Mouse (Mus musculus) Patski (cell line): ENCODE data around the gene Cxcr2. TPM values are rescaled to one million over a fixed set of nuclear protein-coding genes. Genes with fewer than 3 reads are reported as not detected.
"Not testable (repeated sequence)": the region's sequence is repeated elsewhere in the genome, so short reads cannot be mapped to it uniquely, and the experiment has no call there.

ENCODE experiments used
- ATAC-seq: fragments of 100-300 bp; one replicate; pipeline ENCODE4 v1.8.0; 2021
- CTCF ChIA-PET: fragments of 350-600 bp; sonication (Branson Sonifier 250); formaldehyde crosslinking; loops from one replicate; lab custom pipeline; 2022; ENCODE audit warnings: inconsistent platforms; lab: Charles Lee
- POLR2A ChIA-PET: fragments of 350-600 bp; sonication (Branson Sonifier 250); formaldehyde crosslinking; loops from one replicate; lab custom pipeline; 2022; ENCODE audit warnings: antibody characterized with exemption, inconsistent platforms; lab: Charles Lee
- DNase-seq: peaks from one replicate; pipeline ENCODE4 v3.0.0-alpha.2; 2011; ENCODE audit warnings: low read depth, low spot score
- H3K27me3 ChIP-seq: fragments of 371-371 bp; one replicate; pipeline ENCODE4 v1.5.1; 2021
- CTCF ChIP-seq: fragments of 100-300 bp; IDR thresholded peaks from one replicate; pipeline ENCODE4 v1.5.1; 2021
- in situ Hi-C: fragments of 300-500 bp; cut with MboI; formaldehyde crosslinking; loops from 3 replicates; pipeline ENCODE4 v1.11.1; 2018; ENCODE audit warnings: low pct_unique_long_range_greater_than_20kb, mixed read lengths
- polyA plus RNA-seq: library from polyadenylated mRNA; unstranded; gene quantifications from one replicate; pipeline ENCODE4 v1.2.3, GENCODE M21; 2021

Gene Cxcr2
- polyA plus RNA-seq, 1 experiment from 2014 or later: 0.01 TPM

GRCm38 (mm10) chr1:74135326-74135950, 18.4 kb upstream of the Cxcr2 start:
- ChIA-PET CTCF (interaction anchor here (1.3 to 1.8 kb wide), 2 partner anchors 9 to 13 kb away, joined by 3 to 6 read pairs; no protein-coding TSS in a partner anchor), POLR2A (interaction anchor here (0.5 to 0.9 kb wide), 2 partner anchors 9 to 199 kb away, joined by 3 read pairs; no protein-coding TSS in a partner anchor)
- peaks cover 5% of the 10 kb centered on the region for H3K27me3 ChIP-seq
- ATAC-seq (no peak), DNase-seq (peak; percentile 12)
- no peak for TF ChIP-seq CTCF
- in situ Hi-C loops: no loop called here

GRCm38 (mm10) chr1:74139415-74139814, 14.4 kb upstream of the Cxcr2 start:
- in situ Hi-C loops: no loop called here
- ChIA-PET CTCF (interaction anchor here (0.6 to 1.7 kb wide), 4 partner anchors 14 to 82 kb away, joined by 3 to 11 read pairs (median 3); partner anchors contain the start of gene Rufy4), POLR2A (interaction anchor here (0.9 kb wide), 1 partner anchor 13 kb away, joined by 3 read pairs; no protein-coding TSS in a partner anchor)
- no peaks in the 10 kb centered on the region for H3K27me3 ChIP-seq
- no peak for ATAC-seq
- DNase-seq: no peak
- peak; percentile 66 for TF ChIP-seq CTCF

GRCm38 (mm10) chr1:74141781-74142180, 12.0 kb upstream of the Cxcr2 start:
- no peak for TF ChIP-seq CTCF
- ATAC-seq: no peak
- no peak for DNase-seq
- in situ Hi-C loops: no loop called here
- ChIA-PET CTCF (interaction anchor here (0.9 kb wide), 1 partner anchor 161 kb away, joined by 3 read pairs; no protein-coding TSS in a partner anchor), POLR2A (no interaction called here)
- no peaks in the 10 kb centered on the region for H3K27me3 ChIP-seq

- DNase-seq (no peak), ATAC-seq (no peak)
- in situ Hi-C loops: no loop called here
- peaks cover 8% of the 10 kb centered on the region for H3K27me3 ChIP-seq
- TF ChIP-seq CTCF: no peak
- ChIA-PET CTCF (no interaction called here), POLR2A (no interaction called here)
Measured at GRCm38 (mm10) chr1:74149106-74149885, 4.5 kb upstream of the Cxcr2 start.

GRCm38 (mm10) chr1:74150101-74150500, 3.7 kb upstream of the Cxcr2 start:
- ATAC-seq: no peak
- POLR2A ChIA-PET: no interaction called here
- H3K27me3 ChIP-seq: peaks cover 8% of the 10 kb centered on the region
- CTCF ChIA-PET: no interaction called here
- in situ Hi-C loops: no loop called here
- no peak for TF ChIP-seq CTCF
- DNase-seq: no peak

- H3K27me3 ChIP-seq: peaks cover 8% of the 10 kb centered on the region
- ATAC-seq (no peak), DNase-seq (no peak)
- no peak for TF ChIP-seq CTCF
- in situ Hi-C loops: no loop called here
- ChIA-PET CTCF (no interaction called here), POLR2A (no interaction called here)
Measured at GRCm38 (mm10) chr1:74151091-74151490, 2.7 kb upstream of the Cxcr2 start.

GRCm38 (mm10) chr1:74155435-74156012, 1.7 kb downstream of the Cxcr2 start:
- POLR2A ChIA-PET: interaction anchor here (0.6 kb wide), 1 partner anchor 13 kb away, joined by 3 read pairs; no protein-coding TSS in a partner anchor
- no peak for ATAC-seq
- H3K27me3 ChIP-seq: peaks cover 8% of the 10 kb centered on the region

GRCm38 (mm10) chr1:74156381-74156910, 2.7 kb downstream of the Cxcr2 start:
- in situ Hi-C loops: no loop called here
- ChIA-PET POLR2A (no interaction called here), CTCF (no interaction called here)
- no peak for DNase-seq
- TF ChIP-seq CTCF: no peak
- ATAC-seq: no peak
- peaks cover 10% of the 10 kb centered on the region for H3K27me3 ChIP-seq

More at GRCm38 (mm10) chr1:74155435-74156012, 1.7 kb downstream of the Cxcr2 start:
- CTCF ChIA-PET: interaction anchor here (1.2 kb wide), 1 partner anchor 9 kb away, joined by 5 read pairs; no protein-coding TSS in a partner anchor
- no peak for DNase-seq
- in situ Hi-C loops: no loop called here
- TF ChIP-seq CTCF: no peak

- in situ Hi-C loops, POLR2A ChIA-PET, DNase-seq, CTCF ChIA-PET, ATAC-seq: not testable (repeated sequence)
- H3K27me3 ChIP-seq: peaks cover 20% of the 10 kb centered on the region
Measured at GRCm38 (mm10) chr1:74159613-74160012, 5.8 kb downstream of the Cxcr2 start.

GRCm38 (mm10) chr1:74160036-74160435, 6.2 kb downstream of the Cxcr2 start:
- ATAC-seq (no peak), DNase-seq (no peak)
- ChIA-PET POLR2A (no interaction called here), CTCF (no interaction called here)
- no peak for TF ChIP-seq CTCF
- peaks cover 24% of the 10 kb centered on the region for H3K27me3 ChIP-seq
- in situ Hi-C loops: no loop called here
